Mouse (Mus musculus) C2C12 (cell line): Measurements from ENCODE around the gene Gm47791. TPM values are rescaled to one million over a fixed set of nuclear protein-coding genes. Genes with fewer than 3 reads are reported as not detected.

ENCODE experiments used
- H3K27me3 ChIP-seq: one replicate; pipeline ENCODE4 v1.6.1; 2011; ENCODE audit not compliant: control insufficient read depth, insufficient read depth, insufficient read length
- H3K36me3 ChIP-seq: one replicate; pipeline ENCODE4 v1.6.1; 2011; ENCODE audit not compliant: control insufficient read depth, insufficient read depth
- H3K4me3 ChIP-seq: one replicate; pipeline ENCODE4 v1.5.1; 2011; ENCODE audit warnings: mild to moderate bottlenecking, control low read depth; ENCODE audit not compliant: poor library complexity, insufficient read depth, severe bottlenecking
- H3K79me2 ChIP-seq: one replicate; pipeline ENCODE4 v1.6.1; 2011; ENCODE audit not compliant: control insufficient read depth, insufficient read depth
- H3K79me3 ChIP-seq: one replicate; pipeline ENCODE4 v1.6.1; 2011; ENCODE audit warnings: low read depth, control low read depth
- H3ac ChIP-seq: one replicate; pipeline ENCODE3; 2011; ENCODE audit warnings: low read depth; ENCODE audit not compliant: control insufficient read depth, insufficient read length
- CEBPB ChIP-seq: IDR thresholded peaks from one replicate; pipeline ENCODE4 v1.6.1; 2011; ENCODE audit warnings: low read depth, mild to moderate bottlenecking, control low read depth, moderate library complexity
- CTCF ChIP-seq: IDR thresholded peaks from one replicate; pipeline ENCODE4 v1.5.1; 2011; ENCODE audit not compliant: control insufficient read depth, insufficient read depth, insufficient read length
- FOSL1 ChIP-seq: IDR thresholded peaks from one replicate; pipeline ENCODE4 v1.8.0; 2011; ENCODE audit warnings: mild to moderate bottlenecking, low read length; ENCODE audit not compliant: poor library complexity, insufficient read depth, severe bottlenecking
- MAX ChIP-seq: IDR thresholded peaks from one replicate; pipeline ENCODE4 v1.6.1; 2011; ENCODE audit warnings: mild to moderate bottlenecking, control low read depth
- MYOD1 ChIP-seq: IDR thresholded peaks from one replicate; pipeline ENCODE4 v1.6.1; 2011; ENCODE audit warnings: low read depth; ENCODE audit not compliant: control insufficient read depth, insufficient read length
- MYOG ChIP-seq: IDR thresholded peaks from one replicate; pipeline ENCODE4 v1.6.1; 2011; ENCODE audit not compliant: control insufficient read depth, insufficient read length; ENCODE audit errors: extremely low read depth
- USF1 ChIP-seq: IDR thresholded peaks from one replicate; pipeline ENCODE4 v1.6.1; 2011; ENCODE audit warnings: low read depth, mild to moderate bottlenecking, control low read depth, moderate library complexity
- long read RNA-seq, 2 experiments: library from polyadenylated mRNA; unstranded; transcript quantifications; one replicate each; pipeline ENCODE4 v2.0.0; 2019 to 2020
- polyA plus RNA-seq: library from polyadenylated mRNA; unstranded; fragments of >200 nt; fragmentation: generic; extraction: Trizol; gene quantifications from one replicate; pipeline ENCODE4 v1.2.1, GENCODE M21; 2012; ENCODE audit warnings: missing spikeins

Gm47791 gene
- polyA plus RNA-seq = not detected
- long read RNA-seq, experiment 1 = 0 reads
- long read RNA-seq, experiment 2 = 0 reads

DNA sequence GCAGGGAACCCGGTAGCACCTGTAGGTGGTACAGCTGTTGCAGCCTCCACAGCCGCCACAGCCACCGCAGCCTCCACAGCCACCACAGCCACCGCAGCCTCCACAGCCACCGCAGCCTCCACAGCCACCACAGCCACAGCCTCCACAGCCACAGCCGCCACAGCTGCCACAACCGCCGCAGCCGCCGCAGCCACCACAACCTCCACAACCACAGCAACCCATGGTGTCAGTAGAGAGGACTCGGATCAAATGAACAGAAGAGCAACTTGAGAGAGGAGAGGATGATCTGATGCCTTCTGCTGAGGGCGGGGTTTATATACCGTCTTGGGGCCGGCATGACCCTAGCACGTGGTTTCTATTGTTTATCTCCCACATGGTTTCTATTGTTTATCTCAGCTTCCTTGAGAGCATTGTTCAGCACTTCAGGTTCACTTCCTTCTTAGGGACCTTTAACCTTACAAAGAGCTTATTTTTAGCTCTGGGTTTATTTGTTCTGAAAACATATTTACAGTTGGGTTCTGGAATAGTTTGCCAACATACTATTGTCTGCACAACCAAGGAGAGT is at the start of gene Gm47791:
TSS of gene Gm47791 (minus strand) at position 222 of the 565 bp plus-strand sequence.
- no peaks in the 10 kb centered on the region for H3K79me3 ChIP-seq

DNA sequence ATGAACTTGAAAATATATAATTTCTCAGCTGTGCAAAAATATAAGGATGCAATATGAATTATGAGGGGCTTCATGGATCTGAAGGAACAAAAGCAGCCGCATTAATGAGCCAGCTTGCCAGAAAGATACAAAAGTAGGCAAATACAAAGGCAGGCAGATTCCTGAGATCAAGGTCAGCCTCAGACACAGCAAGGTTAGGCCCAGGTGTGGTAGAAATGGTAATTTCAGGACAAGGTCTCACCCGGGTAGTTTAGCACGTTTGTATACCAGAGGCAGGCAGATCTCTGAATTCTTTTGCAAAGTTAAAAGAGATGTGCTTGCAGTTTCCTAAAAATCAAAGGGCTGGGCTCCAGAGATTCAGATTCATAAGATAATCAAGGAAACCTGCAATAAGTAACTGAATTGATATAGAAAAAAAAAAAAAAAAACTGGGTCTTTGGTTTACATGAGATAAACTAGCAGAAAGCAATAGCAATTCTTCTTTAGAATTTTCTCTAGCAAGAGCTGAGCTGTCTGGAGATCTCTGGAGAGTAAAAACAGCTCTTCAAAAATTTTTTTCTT is 49.7 kb upstream of the Gm47791 start:
- H3K36me3 ChIP-seq = no peaks in the 10 kb centered on the region
- TF ChIP-seq MYOD1 = no peak
- TF ChIP-seq FOSL1 = no peak
- TF ChIP-seq USF1 = no peak
- TF ChIP-seq CTCF = no peak
- TF ChIP-seq CEBPB = no peak
- no peak for TF ChIP-seq MYOG
- TF ChIP-seq MAX = no peak
- no peak overlapping the region for H3K4me3 ChIP-seq
- H3K79me2 ChIP-seq = no peaks in the 10 kb centered on the region
- H3K79me3 ChIP-seq = no peaks in the 10 kb centered on the region
- no peaks in the 10 kb centered on the region for H3K27me3 ChIP-seq
- H3ac ChIP-seq = no peak overlapping the region

More for the DNA sequence above, at the start of gene Gm47791:
- no peaks in the 10 kb centered on the region for H3K79me2 ChIP-seq
- no peak within 1 kb of the TSS for H3K4me3 ChIP-seq
- H3K27me3 ChIP-seq = no peaks in the 10 kb centered on the region
- H3ac ChIP-seq = no peak within 1 kb of the TSS
- H3K36me3 ChIP-seq = no peaks in the 10 kb centered on the region
- TF ChIP-seq MYOD1 (no peak), USF1 (no peak), CEBPB (no peak), MYOG (no peak), MAX (no peak), FOSL1 (no peak), CTCF (no peak)

DNA sequence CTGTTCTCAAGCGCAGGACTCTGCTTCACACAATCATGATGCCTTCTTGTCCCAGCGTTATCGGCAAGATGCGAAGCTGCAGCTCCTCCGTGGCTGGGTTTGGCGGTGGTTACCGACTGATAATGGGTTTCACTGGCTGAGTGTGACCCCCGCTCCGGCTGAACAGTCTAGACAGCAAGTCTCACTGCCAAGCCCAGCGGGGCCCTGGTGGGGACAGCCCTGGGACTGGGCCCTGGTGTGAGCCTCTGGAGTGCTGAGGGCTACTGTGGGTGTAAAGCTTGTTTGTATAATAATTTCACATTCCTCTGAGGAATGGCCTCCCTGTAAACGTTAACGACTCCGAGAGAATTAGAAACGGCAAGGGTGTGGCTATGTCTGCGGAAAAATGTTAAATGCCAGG is 49.1 kb upstream of the Gm47791 start:
- TF ChIP-seq CEBPB (no peak), MYOG (no peak), MAX (no peak), FOSL1 (no peak), CTCF (no peak), USF1 (no peak), MYOD1 (no peak)
- H3K4me3 ChIP-seq = no peak overlapping the region

DNA sequence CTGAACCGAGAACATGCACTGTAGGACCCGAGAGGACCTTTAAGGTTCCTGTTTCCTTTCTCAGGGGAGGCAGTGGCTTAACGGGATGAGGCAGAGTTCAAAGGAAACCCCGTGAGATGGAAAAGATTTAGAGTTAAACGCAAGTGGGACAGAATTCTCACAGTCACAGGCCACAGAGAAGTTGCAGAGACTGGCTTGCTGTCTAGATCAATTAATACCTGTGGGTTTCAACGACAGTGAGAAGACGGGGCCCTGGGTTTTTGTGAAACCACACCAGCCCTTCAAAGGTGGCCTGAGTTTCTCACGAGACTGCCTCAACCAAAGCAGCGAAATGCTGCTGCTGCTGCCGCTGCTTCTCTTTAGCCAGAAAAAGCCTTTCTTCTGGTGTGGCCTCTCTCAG is 48.3 kb upstream of the Gm47791 start:
- Histone ChIP-seq H3K79me3 (no peaks in the 10 kb centered on the region), H3K4me3 (no peak overlapping the region), H3K36me3 (no peaks in the 10 kb centered on the region), H3ac (no peak overlapping the region), H3K27me3 (no peaks in the 10 kb centered on the region), H3K79me2 (no peaks in the 10 kb centered on the region)
- no peak for TF ChIP-seq MAX
- no peak for TF ChIP-seq MYOG
- no peak for TF ChIP-seq USF1
- TF ChIP-seq FOSL1 = no peak
- TF ChIP-seq CTCF = no peak
- TF ChIP-seq CEBPB = no peak
- no peak for TF ChIP-seq MYOD1

More for the DNA sequence above, 49.1 kb upstream of the Gm47791 start:
- H3K79me3 ChIP-seq = no peaks in the 10 kb centered on the region
- no peak overlapping the region for H3ac ChIP-seq
- H3K27me3 ChIP-seq = no peaks in the 10 kb centered on the region
- no peaks in the 10 kb centered on the region for H3K36me3 ChIP-seq
- H3K79me2 ChIP-seq = no peaks in the 10 kb centered on the region

DNA sequence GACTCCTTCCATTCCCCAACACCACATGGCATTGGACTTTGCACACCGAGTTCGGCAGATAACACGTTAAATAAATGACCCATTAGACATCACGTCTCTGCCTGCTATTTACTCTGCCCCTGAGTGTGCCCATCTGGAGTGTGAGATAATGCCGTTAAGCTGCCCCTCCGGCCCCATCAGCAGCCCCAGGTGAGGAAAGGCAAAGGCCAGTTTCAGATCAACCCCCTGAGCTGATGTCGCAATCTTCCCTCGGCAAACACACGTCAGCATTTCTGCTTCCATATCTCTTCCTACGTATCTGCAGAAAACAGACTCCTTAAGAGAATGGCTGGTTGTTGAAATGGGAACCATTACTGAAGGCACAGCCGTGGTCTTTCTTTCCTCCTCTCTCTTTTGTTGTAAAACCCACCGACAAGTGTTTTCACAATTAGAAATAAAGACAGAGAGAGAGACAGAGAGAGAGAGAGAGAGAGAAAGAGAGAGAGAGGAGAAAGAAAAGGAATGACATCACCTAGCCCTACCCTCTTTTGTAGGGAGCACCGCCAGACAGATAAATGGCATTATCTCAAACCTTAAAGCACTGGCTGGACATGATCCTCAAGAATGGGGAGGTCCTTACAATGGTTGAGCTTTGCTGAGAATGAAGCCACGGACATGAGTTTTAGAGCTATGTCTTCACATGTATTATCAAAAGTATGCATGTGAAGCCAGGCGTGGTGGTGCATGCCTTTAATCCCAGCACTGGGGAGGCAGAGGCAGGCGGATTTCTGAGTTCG is 45.1 kb upstream of the Gm47791 start:
- no peaks in the 10 kb centered on the region for H3K27me3 ChIP-seq

DNA sequence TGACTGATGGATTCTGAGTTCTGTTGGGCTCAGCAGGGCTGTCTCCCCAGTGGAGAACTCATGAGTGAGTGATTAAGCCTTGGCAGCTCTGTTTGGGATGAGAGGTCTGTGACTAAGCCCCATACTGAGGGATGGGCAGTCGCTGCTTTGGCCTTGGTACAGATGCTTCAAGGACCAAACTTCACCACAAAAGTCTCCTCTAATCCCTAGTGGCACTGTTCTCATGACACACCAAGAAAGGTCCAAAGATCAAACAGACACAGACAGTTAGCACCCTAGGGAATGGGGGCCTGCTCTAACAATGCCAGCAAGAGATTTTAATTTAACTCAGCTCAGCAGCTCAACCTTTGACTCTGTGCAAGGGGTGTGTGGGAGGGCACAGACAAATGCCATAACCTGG is 40.7 kb upstream of the Gm47791 start:
- no peak for TF ChIP-seq MYOD1
- TF ChIP-seq FOSL1 = peak; percentile 50
- H3K79me3 ChIP-seq = no peaks in the 10 kb centered on the region
- no peaks in the 10 kb centered on the region for H3K79me2 ChIP-seq
- H3K36me3 ChIP-seq = no peaks in the 10 kb centered on the region
- H3K27me3 ChIP-seq = no peaks in the 10 kb centered on the region
- no peak overlapping the region for H3K4me3 ChIP-seq
- H3ac ChIP-seq = no peak overlapping the region

More for the DNA sequence above, 45.1 kb upstream of the Gm47791 start:
- Histone ChIP-seq H3K79me3 (no peaks in the 10 kb centered on the region), H3K4me3 (no peak overlapping the region), H3K36me3 (no peaks in the 10 kb centered on the region), H3K79me2 (no peaks in the 10 kb centered on the region), H3ac (no peak overlapping the region)
- TF ChIP-seq CEBPB (peak; percentile 46), MAX (no peak)
